Mouse (Mus musculus) lung, postnatal 0 days (tissue): ENCODE results near the gene Syt6. TPM values are rescaled to one million over a fixed set of nuclear protein-coding genes. Genes with fewer than 3 reads are reported as not detected.

Source experiments
- ATAC-seq: fragments of 200-750 bp; cut with Nextera tagmentation; 2 replicates; pipeline ENCODE4 v1.8.0; 2017; ENCODE audit warnings: moderate library complexity
- DNase-seq: peaks from one replicate; pipeline ENCODE4 v3.0.0-alpha.2; 2016; ENCODE audit warnings: low spot score
- H3K27ac ChIP-seq: fragments of 300-500 bp; sonication (generic); 2 replicates; pipeline ENCODE4 v1.5.1; 2014; ENCODE audit warnings: antibody characterized with exemption, mild to moderate bottlenecking, low read length, mixed read lengths
- H3K27me3 ChIP-seq: fragments of 300-500 bp; sonication (generic); replicated peaks from 2 replicates; pipeline ENCODE4 v1.6.1; 2014; ENCODE audit warnings: low read length, mixed read lengths; ENCODE audit not compliant: insufficient read depth
- H3K36me3 ChIP-seq: fragments of 300-500 bp; sonication (generic); 2 replicates; pipeline ENCODE4 v1.6.1; 2014; ENCODE audit warnings: low read length, mixed read lengths; ENCODE audit not compliant: insufficient read depth
- H3K4me1 ChIP-seq: fragments of 300-500 bp; sonication (generic); 2 replicates; pipeline ENCODE4 v1.6.1; 2014; ENCODE audit warnings: antibody characterized with exemption, low read depth, low read length, mixed read lengths; ENCODE audit not compliant: insufficient read depth
- H3K4me2 ChIP-seq: fragments of 300-500 bp; sonication (generic); replicated peaks from 2 replicates; pipeline ENCODE4 v1.6.1; 2014; ENCODE audit warnings: low read depth, mild to moderate bottlenecking, low read length, moderate library complexity, mixed read lengths
- H3K4me3 ChIP-seq: fragments of 300-500 bp; sonication (generic); 2 replicates; pipeline ENCODE4 v1.5.1; 2014; ENCODE audit warnings: low read depth, low read length
- H3K9ac ChIP-seq: fragments of 300-500 bp; sonication (generic); replicated peaks from 2 replicates; pipeline ENCODE4 v1.6.1; 2014; ENCODE audit warnings: low read depth, mild to moderate bottlenecking
- H3K9me3 ChIP-seq: fragments of 300-500 bp; sonication (generic); 2 replicates; pipeline ENCODE4 v1.6.1; 2016; ENCODE audit warnings: low read length, mixed read lengths
- CTCF ChIP-seq: IDR thresholded peaks from 2 replicates; pipeline ENCODE4 v1.5.1; 2016; ENCODE audit warnings: antibody characterized with exemption, mild to moderate bottlenecking
- EP300 ChIP-seq: IDR thresholded peaks from 2 replicates; pipeline ENCODE4 v1.6.1; 2016; ENCODE audit warnings: antibody characterized with exemption, mild to moderate bottlenecking, control low read depth
- whole genome bisulfite sequencing: fragments of 180-500 bp; shearing (Covaris S2); extraction: QIAGEN DNeasy Blood & Tissue Kit; methylation state at CpG from one replicate; pipeline ENCODE4 v1.1.7; 2014; 5-methylcytosine and 5-hydroxymethylcytosine counted together
- polyA plus RNA-seq: library from polyadenylated mRNA; unstranded; fragments of >200 nt; fragmentation: Nextera tagmentation; extraction: Ambion mirVana; gene quantifications from 2 replicates; pipeline ENCODE4 v1.2.1, GENCODE M21; 2015

Syt6 gene
- polyA plus RNA-seq: 2.3 and 2.9 TPM in 2 replicates

DNA sequence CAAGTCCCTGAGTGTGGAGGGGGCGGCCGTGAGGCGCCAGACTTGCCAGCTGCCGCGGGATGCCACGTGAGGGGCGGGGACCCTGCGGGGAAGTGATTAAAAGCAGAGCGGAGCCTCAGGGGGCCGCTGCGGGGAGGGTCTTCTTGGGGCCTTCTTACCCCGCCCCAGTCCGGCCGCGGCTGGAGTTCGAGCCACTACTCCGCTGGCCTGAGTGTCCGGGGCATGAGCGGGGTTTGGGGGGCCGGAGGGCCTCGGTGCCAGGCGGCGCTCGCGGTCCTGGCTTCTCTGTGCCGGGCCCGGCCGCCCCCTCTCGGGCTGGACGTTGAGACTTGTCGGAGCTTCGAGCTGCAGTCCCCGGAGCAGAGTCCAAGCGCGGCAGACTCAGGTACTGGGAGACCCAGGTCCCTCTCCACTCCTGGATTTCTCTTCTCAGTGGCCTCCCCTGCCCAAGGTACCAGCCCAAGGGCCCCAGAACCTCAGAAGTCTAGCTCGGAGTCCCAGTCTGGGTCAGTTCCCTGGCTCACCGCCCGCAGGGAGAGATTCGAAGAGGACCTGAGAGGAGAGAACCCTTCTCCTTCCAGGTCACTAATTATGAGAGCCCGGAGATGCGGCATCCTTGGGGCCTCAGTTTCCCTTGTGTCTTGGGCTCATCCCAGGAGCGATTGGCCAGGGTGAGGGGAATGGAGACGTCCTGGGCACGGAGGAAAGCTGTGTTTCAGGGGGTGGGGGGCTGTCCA, at the start of gene Syt6:
Syt6 (plus strand) TSS at position 76 of the 737 bp plus-strand sequence.
- Histone ChIP-seq H3K27me3 (peaks cover 39% of the 10 kb centered on the region), H3K9me3 (no peaks in the 10 kb centered on the region), H3K9ac (no peak within 1 kb of the TSS), H3K4me2 (peak within 1 kb of the TSS; percentile 71), H3K36me3 (no peaks in the 10 kb centered on the region), H3K4me3 (peak within 1 kb of the TSS; percentile 43), H3K27ac (no peak within 1 kb of the TSS), H3K4me1 (0 out of 2 replicates have a peak, but pooled peaks cover 3% of the 10 kb centered on the region)
- DNase-seq (no peak), ATAC-seq (peak; percentile 18; the same call in 1 of the 2 replicates)
- TF ChIP-seq CTCF: no peak
- no peak for TF ChIP-seq EP300
- WGBS: 2% methylated on average over 36 of the region's 44 CpGs

DNA sequence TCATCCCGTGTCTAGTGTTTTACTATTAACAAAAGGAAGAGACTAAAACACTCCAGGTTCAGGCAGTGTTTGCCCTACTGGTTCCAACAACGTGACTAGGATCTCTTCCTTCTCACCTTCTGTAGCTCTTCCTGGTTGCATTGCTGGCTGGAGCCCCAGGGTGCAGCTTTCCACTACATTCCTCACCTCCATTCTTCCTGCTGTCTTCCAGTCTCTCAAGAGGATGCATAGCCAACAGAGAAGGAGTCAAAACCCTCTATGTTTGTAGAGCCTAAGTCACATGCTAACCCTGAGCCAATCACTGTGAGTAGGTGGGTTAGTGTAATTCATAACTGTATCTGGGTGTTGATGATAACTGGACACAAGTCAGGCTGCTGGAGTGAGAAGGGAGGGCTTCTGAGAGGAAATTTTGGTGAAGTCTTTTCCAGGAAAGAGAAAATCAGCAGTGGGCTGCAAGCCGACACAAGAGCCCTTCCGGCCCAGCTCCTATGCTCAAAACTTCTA, 48.8 kb upstream of the Syt6 start:
- Histone ChIP-seq H3K27me3 (no peaks in the 10 kb centered on the region), H3K4me1 (no peaks in the 10 kb centered on the region), H3K9me3 (no peaks in the 10 kb centered on the region), H3K27ac (no peak overlapping the region), H3K4me2 (no peak overlapping the region), H3K4me3 (no peak overlapping the region), H3K36me3 (no peaks in the 10 kb centered on the region), H3K9ac (no peak overlapping the region)
- WGBS: 60% methylated on average over 4 of the region's 4 CpGs
- DNase-seq (no peak), ATAC-seq (0 out of 2 replicates have a peak, but pooled peaks have one; percentile 25)
- TF ChIP-seq CTCF: no peak
- no peak for TF ChIP-seq EP300

DNA sequence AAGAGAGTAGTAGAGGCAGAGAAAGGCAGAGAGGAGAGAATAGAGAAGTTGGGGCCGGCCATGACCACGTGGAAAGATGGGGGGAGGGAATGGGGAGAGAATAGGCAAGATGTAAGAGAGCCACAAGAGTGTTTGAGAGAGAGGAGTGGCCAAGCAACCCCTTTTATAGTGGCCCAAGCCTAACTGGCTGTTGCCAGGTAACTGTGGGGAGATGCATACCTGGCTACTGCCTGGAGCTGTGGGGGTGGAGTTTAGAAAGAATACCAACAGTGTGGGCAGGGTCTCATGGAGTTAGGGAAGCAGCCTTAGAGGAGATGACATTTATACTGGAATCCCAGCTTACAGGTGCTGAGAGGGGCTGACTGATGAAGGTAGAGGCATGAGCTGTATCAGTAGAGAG, 48.2 kb upstream of the Syt6 start:
- H3K27me3 ChIP-seq: no peaks in the 10 kb centered on the region
- TF ChIP-seq EP300: no peak
- no peak for TF ChIP-seq CTCF
- H3K36me3 ChIP-seq: no peaks in the 10 kb centered on the region
- H3K9me3 ChIP-seq: no peaks in the 10 kb centered on the region
- no peak overlapping the region for H3K4me3 ChIP-seq
- H3K27ac ChIP-seq: no peak overlapping the region
- ATAC-seq (peak; percentile 48; the same call in 1 of the 2 replicates), DNase-seq (no peak)
- H3K9ac ChIP-seq: no peak overlapping the region
- no peak overlapping the region for H3K4me2 ChIP-seq
- H3K4me1 ChIP-seq: no peaks in the 10 kb centered on the region
- WGBS: 14% methylated on average over 2 of the region's 2 CpGs

DNA sequence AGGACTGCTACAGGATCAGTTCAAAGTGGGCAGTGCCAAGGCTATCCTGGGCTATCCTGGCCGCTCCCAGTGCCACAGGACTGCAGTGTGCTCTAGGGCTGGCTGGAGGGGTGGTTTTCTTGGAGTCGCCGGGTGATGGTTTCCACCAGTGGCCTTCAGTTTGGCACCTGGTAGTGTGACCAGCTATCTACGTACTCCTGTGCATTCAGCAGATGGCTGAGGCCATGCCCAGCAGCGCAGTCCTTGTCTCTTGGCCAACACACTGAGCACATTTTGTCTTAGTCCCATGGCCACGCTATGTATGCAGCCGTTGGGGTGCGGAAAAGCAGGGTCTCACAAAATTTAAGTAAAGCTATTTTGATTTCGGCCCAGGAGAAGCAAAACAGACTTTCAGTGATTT, 41.0 kb upstream of the Syt6 start:
- Histone ChIP-seq H3K4me2 (no peak overlapping the region), H3K4me1 (no peaks in the 10 kb centered on the region), H3K4me3 (no peak overlapping the region), H3K36me3 (no peaks in the 10 kb centered on the region), H3K27me3 (no peaks in the 10 kb centered on the region), H3K9me3 (no peaks in the 10 kb centered on the region), H3K27ac (no peak overlapping the region), H3K9ac (no peak overlapping the region)
- no peak for TF ChIP-seq CTCF
- TF ChIP-seq EP300: no peak
- no peak for DNase-seq
- no peak for ATAC-seq
- 93% methylated on average over 9 of the region's 9 CpGs for WGBS

DNA sequence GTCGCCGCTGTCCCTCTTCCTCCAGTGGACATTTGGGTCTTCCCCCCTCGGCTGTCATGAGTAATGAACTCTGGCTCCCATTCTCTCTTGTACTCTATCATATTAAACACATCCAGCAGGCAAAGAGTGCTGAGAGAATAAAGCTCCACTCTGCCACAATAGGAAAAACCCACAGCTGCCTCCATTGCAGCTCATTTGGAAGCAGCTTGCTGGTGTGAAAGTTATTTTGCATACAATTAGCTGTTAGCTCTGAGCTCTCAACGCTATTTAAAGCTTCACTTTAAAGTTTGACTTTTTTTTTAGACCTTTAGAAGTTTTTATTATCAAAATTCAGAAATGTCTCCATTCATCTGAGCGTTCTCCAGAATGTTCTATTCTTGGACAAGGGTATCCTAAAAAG, 39.8 kb upstream of the Syt6 start:
- TF ChIP-seq EP300: no peak
- no peak for TF ChIP-seq CTCF

DNA sequence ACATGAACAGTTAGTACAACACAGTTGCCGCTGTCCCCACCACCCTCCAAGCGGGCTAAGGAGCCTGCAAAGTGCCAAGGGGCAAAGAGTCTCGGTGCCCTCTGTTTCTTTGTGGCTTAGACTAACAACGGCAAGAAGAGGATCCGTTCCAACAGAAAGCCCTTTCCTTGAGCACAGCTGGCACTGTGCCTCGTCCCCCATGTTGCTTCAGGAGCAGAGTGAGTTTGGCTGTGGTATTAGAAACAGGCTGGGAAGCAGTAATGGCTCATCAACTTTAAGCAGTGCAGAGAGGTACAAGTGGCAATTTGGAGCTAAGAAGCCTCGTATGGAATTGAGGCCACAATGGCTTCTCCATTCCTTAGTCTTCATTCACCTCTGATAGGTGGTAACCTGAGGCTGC, 35.9 kb upstream of the Syt6 start:
- peak; percentile 27 for DNase-seq
- H3K4me1 ChIP-seq: no peaks in the 10 kb centered on the region
- 34% methylated on average over 7 of the region's 7 CpGs for WGBS

More for the DNA sequence above, 39.8 kb upstream of the Syt6 start:
- no peaks in the 10 kb centered on the region for H3K9me3 ChIP-seq
- no peak overlapping the region for H3K4me3 ChIP-seq
- H3K27me3 ChIP-seq: no peaks in the 10 kb centered on the region
- H3K9ac ChIP-seq: no peak overlapping the region
- DNase-seq (no peak), ATAC-seq (no peak)
- no peak overlapping the region for H3K27ac ChIP-seq
- WGBS: 31% methylated on average over 5 of the region's 5 CpGs
- H3K4me1 ChIP-seq: no peaks in the 10 kb centered on the region
- H3K36me3 ChIP-seq: no peaks in the 10 kb centered on the region
- H3K4me2 ChIP-seq: no peak overlapping the region

More for the DNA sequence above, 35.9 kb upstream of the Syt6 start:
- TF ChIP-seq EP300 (no peak), CTCF (no peak)
- Histone ChIP-seq H3K4me2 (no peak overlapping the region), H3K9me3 (no peaks in the 10 kb centered on the region), H3K27ac (no peak overlapping the region), H3K4me3 (no peak overlapping the region), H3K9ac (no peak overlapping the region), H3K27me3 (no peaks in the 10 kb centered on the region), H3K36me3 (no peaks in the 10 kb centered on the region)
- ATAC-seq: no peak
